Mouse (Mus musculus): ENCODE measurements around the gene Vwa3a. TPM values are rescaled to one million over a fixed set of nuclear protein-coding genes. Genes with fewer than 3 reads are reported as not detected.
A peak's percentile ranks its signal among the peaks of the same experiment; 100 is the strongest.

Gene Vwa3a
- total and polyA plus RNA-seq, 3 experiments, result 0.71 to 3.9 (median 1.8) TPM

DNA sequence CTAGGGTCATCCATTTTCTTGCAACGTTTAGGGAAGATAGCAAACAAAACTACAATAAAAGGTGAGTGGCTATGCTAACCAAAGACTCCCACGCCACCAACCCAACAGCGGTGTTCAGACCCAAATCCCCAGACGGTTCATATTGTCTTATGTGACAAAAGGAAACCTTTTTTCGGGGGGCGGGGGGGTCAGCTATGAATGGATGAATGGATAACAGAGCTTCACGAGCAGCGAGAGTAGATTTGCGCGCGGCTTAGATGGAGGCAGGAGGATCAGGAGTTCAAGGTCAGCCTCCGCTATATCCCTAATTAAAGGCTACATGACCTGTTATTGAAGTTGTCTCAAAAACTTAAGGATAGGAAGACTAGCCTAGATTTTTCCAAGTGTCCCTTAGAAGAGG, 97.2 kb downstream of the Vwa3a start:
- no peak for DNase-seq

DNA sequence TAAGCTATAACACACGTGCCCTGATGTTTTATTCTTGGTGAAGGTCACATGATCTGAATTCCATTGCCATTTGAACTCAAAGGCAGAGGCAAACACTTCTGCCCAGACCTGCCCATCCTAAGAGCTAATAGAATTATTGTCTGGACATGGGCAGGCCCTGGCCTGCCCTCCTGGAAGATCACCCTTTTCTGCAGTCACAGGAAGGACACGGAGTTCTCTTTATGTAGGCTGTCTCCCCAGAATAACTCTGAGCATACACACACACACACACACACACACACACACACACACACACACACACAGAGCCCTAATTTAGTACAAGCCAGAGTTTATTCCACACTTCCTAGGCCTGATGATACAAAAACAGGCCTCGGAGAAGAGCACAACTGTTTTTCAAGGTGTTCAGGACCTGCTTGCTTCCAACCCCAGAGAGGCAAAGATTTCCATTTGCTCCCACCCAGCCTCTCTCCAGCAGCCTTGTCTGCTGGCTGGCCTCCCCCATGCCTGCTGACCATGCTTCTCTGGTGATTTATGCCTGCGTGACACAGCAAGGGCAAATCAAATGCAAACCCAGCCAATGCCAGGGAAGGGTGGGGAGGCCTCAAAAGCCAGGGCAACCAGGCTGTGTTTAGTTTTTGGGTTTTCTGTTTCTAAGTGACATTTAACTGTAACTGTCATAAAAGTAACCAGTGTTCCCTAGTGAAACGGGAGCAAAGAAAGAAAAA, 99.5 kb downstream of the Vwa3a start:
- DNase-seq, result peak; percentile 92

DNA sequence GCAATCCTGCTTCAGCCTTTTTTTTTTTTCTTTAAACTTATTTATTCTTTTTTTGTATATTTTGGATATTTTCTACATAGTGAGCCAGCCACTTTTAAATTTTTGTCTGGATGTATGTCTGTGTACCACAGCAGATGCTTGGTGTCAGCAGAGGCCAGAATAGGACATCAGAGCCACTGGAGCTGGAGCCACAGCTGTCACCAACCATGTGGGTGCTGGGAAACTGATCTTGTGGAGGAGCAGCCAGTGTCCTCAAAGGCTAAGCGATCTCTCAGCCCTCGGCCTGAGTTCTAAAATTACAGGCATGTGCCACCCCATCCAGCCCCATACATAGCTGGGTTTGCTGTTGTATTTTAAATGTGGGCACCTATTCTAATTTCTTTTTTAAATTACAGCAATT, 100.7 kb downstream of the Vwa3a start:
- DNase-seq, result no peak

DNA sequence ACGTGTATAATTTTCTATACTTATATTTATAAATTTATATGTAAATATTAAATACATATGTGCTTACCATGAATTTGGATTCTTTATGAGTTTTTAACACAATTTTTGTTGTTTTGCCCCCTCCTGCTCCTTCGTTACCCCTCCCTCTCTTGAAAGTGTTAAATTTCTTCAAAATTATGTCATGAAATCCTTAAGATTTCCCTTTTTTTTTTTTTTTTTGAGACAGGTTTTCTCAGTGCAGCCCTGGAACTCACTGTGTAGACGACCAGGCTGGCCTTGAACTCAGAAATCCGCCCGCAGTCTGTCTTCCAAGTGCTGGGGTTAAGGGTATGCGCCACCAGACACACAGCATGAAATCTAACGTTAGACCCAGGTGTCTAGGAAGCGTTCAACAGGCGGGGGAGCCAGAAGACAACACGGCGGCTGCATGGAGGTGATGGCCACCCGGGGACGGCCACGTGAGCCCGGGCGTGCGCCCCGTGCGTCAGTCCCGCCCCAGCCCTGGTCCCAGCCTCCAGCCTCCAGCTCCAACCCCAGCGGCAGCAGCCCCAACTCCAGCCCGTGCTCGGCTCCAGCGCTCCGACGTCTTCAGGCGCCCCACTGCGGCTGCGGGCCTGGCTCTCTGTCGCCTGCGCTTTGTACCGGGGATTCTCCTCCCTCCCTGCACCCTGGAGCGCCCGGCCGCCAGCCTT, 103.4 kb downstream of the Vwa3a start, which contains the start of gene Eef2k:
Gene Eef2k (plus strand): TSS at position 487 of the 692 bp plus-strand sequence.
- peak; percentile 95 for DNase-seq

DNA sequence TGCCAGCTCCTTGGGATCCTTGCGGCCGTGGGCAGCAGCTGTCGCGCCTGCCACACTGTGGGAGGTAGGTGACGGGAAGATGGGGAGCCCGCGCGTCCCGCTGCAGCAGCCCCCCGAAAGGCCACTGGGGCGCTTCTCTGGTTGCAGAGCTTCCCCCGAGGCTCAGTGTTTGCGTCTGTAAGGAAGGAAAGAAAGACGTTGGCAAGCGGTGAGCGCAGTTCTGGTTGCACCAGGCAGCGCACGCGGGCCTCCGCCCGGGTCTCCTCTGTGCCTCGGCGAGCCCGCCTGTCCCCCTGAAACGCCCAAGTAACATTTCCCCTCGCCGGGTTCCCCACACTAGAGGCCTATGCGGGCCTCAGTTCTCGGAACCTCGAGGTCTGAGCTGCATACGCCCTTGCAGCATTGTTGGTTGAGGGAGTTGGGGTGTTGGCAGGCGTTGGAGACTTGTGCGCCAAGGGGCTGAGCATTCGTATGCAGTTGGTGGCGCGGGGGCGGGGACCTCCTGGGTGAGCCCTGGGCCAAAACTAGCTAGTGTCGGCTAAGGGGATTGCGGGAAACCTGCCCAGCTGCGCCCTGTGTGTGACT, 104.0 kb downstream of the Vwa3a start:
- peak; percentile 90 for DNase-seq

DNA sequence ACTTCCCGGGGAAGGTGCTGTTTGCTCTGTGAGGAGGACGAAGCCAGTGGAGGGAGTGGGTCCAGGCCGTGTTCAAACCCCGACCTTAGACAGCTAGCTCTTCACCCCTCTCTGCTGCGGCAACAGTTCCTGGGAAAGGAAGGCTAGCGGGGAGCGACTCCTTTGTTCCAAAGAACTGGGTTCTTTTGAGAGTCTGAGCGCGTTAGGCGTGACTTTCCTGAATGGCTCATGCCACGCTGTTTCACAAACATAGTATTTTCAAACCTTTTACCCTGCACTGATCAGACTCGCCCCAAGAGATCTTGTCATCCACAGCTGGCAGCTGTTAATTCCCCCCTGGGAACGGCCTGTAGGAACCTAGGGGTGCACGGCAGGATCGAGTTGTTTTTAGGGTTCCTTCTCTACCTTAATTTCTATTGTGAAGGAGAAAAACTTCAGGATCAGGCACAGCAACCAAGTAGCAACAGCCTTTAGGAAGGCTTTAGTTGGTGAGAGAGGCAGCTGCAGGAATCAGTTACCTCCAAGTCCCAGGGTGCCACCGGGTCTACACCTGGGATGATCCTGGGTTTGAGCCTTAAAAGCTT, 104.8 kb downstream of the Vwa3a start:
- peak; percentile 29 for DNase-seq

DNA sequence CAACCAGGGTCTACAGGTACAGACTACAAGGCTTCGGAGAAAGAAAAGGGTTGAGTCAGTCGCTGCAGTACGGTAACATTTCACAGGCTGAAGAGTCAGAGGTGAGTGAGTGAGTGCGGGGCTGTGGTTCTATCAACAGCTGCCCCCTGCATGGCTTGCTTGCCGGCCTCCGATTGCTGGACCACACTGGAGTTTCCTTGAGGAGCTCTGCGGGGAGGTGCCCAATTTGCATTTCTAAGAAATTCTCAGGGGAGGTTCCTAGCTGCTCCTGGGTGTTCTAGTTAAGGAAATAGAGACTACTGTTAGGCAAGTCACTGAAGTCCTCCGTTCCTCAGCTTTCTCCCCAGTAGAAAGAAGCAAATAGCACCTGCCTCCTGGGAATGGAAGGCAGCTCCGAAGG, 105.6 kb downstream of the Vwa3a start:
- no peak for DNase-seq

DNA sequence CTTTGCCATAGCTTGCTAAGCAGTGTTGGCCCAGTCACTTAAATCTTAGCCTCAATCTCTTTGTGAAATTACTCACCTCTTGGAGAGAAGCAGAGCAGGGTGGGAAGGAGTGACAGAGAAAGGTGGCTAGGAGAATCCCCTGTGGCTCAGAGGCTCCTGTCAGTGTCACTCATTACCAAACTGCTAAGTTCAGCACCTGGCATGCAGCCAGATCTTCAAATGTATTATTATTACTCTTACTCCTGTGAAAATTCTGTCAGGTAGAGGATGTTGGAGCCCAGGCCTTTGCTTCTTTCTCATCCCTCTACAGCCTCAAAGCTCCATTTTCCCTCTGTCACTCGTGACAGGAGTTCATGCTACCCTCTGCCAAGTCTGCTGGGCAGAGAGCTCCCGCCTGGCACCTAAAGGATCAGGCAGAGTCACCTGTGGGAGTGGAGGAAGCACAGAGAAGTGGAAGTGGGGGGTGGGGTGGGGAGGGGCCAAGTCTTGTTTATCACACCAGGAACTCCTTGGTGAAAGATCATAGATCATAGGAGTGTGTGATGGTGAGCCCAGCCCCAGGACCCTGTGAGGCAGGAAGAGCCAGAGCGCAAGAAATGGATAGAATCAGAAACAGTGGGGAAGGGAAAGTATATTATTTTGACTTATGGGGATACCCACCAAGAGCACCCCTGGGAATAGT, 109.9 kb downstream of the Vwa3a start:
- no peak for DNase-seq

DNA sequence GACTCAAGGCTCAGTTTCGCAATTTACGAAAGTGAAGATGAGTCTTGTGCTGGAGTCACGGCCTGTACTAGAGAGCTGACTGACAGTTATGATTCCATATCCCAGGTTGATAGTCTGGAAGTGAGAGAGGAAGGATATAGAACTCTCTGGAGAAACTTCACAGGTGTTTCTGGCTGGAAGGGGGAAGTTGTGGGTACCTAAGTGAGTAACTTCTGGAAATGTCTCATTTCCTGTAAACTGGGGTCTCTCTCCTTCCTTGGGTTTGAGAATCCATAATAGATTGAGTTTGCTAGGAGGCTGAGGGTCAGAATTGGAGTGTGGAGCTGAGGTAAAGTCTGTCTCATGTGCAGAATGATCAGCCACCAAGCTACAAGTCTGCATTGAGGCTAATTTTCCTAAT, 111.0 kb downstream of the Vwa3a start:
- no peak for DNase-seq

Other genes with a start within 250 kb of the Vwa3a start
- gene Uqcrc2, start 104.1 kb upstream of the Vwa3a start, total RNA-seq (2021), result 100 to 1,000 TPM; 350 to 468 TPM
- 29.6 and 34.2 TPM in 2 replicates for gene Uqcrc2, start 104.1 kb upstream of the Vwa3a start, polyA plus RNA-seq (2012; rRNA removed)
- gene Pdzd9, start 69.0 kb upstream of the Vwa3a start, total RNA-seq (2021), result not detected
- gene Pdzd9, start 69.0 kb upstream of the Vwa3a start, polyA plus RNA-seq (2012; rRNA removed), result not detected in 2 replicates
- 10 to 100 TPM; 29.3 to 41.6 TPM for gene Mosmo, start 61.7 kb upstream of the Vwa3a start, total RNA-seq (2021)
- 30.9 and 43.3 TPM in 2 replicates for gene Mosmo, start 61.7 kb upstream of the Vwa3a start, polyA plus RNA-seq (2012; rRNA removed)
- not detected for gene Gm5737, start 73.0 kb downstream of the Vwa3a start, total RNA-seq (2021)
- gene Gm5737, start 73.0 kb downstream of the Vwa3a start, polyA plus RNA-seq (2012; rRNA removed), result not detected in 2 replicates
- gene Eef2k, start 103.5 kb downstream of the Vwa3a start, total RNA-seq (2021), result 10 to 100 TPM; 28.3 to 37.6 TPM
- gene Eef2k, start 103.5 kb downstream of the Vwa3a start, polyA plus RNA-seq (2012; rRNA removed), result 16.6 and 17.1 TPM in 2 replicates
- gene Polr3e, start 178.4 kb downstream of the Vwa3a start, total RNA-seq (2021), result 10 to 100 TPM; 22.5 to 23.0 TPM
- gene Polr3e, start 178.4 kb downstream of the Vwa3a start, polyA plus RNA-seq (2012; rRNA removed), result 15.1 and 15.5 TPM in 2 replicates
- 1 to 10 TPM; 8.6 to 9.0 TPM for gene Cdr2, start 243.0 kb downstream of the Vwa3a start, total RNA-seq (2021)
- gene Cdr2, start 243.0 kb downstream of the Vwa3a start, polyA plus RNA-seq (2012; rRNA removed), result 7.4 and 11.0 TPM in 2 replicates
- gene Mfsd13b, start 243.2 kb downstream of the Vwa3a start, total RNA-seq (2021), result not detected
- gene Mfsd13b, start 243.2 kb downstream of the Vwa3a start, polyA plus RNA-seq (2012; rRNA removed), result 0.06 and 0.28 TPM in 2 replicates